Comparison of ENCODE assay signal across 22 mouse cellular contexts in genomic region chr3:28697797-28698196, GRCm38 (mm10). TPM values are rescaled to one million over a fixed set of nuclear protein-coding genes. Genes with fewer than 3 reads are reported as not detected.
DNase-seq lines count a peak whose midpoint lies in the region; ATAC-seq and TF ChIP-seq lines count a peak whose summit lies in the region.
"Had no signal": no experiment of that assay in that cellular context is flagged by ENCODE, and none has a peak within 500 bp of the region (broad histone marks: within the 10 kb centered on the region; RNA-seq: fewer than 3 reads in every experiment).

Slc2a2 (plus strand) TSS chr3:28697903.

- peak; percentile 63 to 68 for DNase-seq in kidney, adult 8-10 months
- DNase-seq in kidney, postnatal 25 days, result peak; percentile 31 to 53
- DNase-seq in liver, postnatal 0 days, result peak; percentile 36
- no peak for DNase-seq in layer of hippocampus, adult 8-10 months (ENCODE audit: low spot score in 2 of 2)
- no peak for DNase-seq in urinary bladder, postnatal 10 days (ENCODE audit: low spot score)
- DNase-seq in left cerebral cortex, adult 11 months (ENCODE audit: low spot score), result no peak
- DNase-seq: cerebellum, adult 9-11 months; embryo, embryonic 11 days; gastrocnemius, postnatal 25 days; heart, postnatal 10 days; layer of hippocampus, postnatal 36 days; left cerebral cortex, postnatal 4 days; lung, adult 2 months; lung, postnatal 4 days; thymus, postnatal 25 days had no signal

- H3K4me1 ChIP-seq in erythroblast, embryonic 14.5 days (ENCODE audit: control insufficient read depth), result no peaks in the 10 kb centered on the region
- H3K4me1 ChIP-seq in liver, postnatal 0 days (ENCODE audit: insufficient read depth), result peaks cover 3% of the 10 kb centered on the region; the same call in 1 of the 2 replicates
- H3K4me1 ChIP-seq: embryonic facial prominence, embryonic 15.5 days; heart, embryonic 10.5 days had no signal

- TF ChIP-seq CTCF in liver, postnatal 0 days (IDR thresholded peaks at IDR 0.05; ENCODE audit: low read depth), result no peak

- WGBS in liver, postnatal 0 days (ENCODE audit: insufficient replicate concordance), result 58% methylated on average over 2 of the region's 2 CpGs

- no peaks in the 10 kb centered on the region for H3K36me3 ChIP-seq in erythroblast, embryonic 14.5 days (ENCODE audit: control insufficient read depth)
- H3K36me3 ChIP-seq in liver, postnatal 0 days (replicated peaks; ENCODE audit: insufficient read depth, low read length), result no peaks in the 10 kb centered on the region
- H3K36me3 ChIP-seq: embryonic facial prominence, embryonic 15.5 days; heart, embryonic 10.5 days had no signal

- no peak for ATAC-seq in erythroblast, adult 5-6 weeks (replicated peaks; ENCODE audit: low FRiP score, poor library complexity, severe bottlenecking)
- ATAC-seq in liver, postnatal 0 days, result peak; percentile 83
- ATAC-seq: forebrain, embryonic 13.5 days had no signal

- no peaks in the 10 kb centered on the region for H3K9me3 ChIP-seq in erythroblast, embryonic 14.5 days (ENCODE audit: control insufficient read depth, low read length)
- H3K9me3 ChIP-seq in liver, postnatal 0 days (ENCODE audit: low read length), result no peaks in the 10 kb centered on the region
- H3K9me3 ChIP-seq: embryonic facial prominence, embryonic 15.5 days; forebrain, embryonic 13.5 days; heart, embryonic 10.5 days had no signal

- peak within 1 kb of the TSS; percentile 55 for H3K4me2 ChIP-seq in liver, postnatal 0 days (ENCODE audit: low read depth, low read length)
- H3K4me2 ChIP-seq: embryonic facial prominence, embryonic 15.5 days; forebrain, embryonic 13.5 days; hindbrain, embryonic 14.5 days; midbrain, embryonic 11.5 days had no signal

- peak within 1 kb of the TSS; percentile 92 for H3K27ac ChIP-seq in liver, postnatal 0 days (ENCODE audit: low read depth)
- H3K27ac ChIP-seq: embryonic facial prominence, embryonic 15.5 days; forebrain, embryonic 13.5 days; heart, embryonic 10.5 days; hindbrain, embryonic 14.5 days had no signal

- TF ChIP-seq EP300 in liver, postnatal 0 days (IDR thresholded peaks at IDR 0.05; ENCODE audit: low read depth), result peak; percentile 45; the same call in 1 of the 2 replicates

- peak within 1 kb of the TSS; percentile 27 for H3K4me3 ChIP-seq in erythroblast, embryonic 14.5 days (replicated peaks)
- H3K4me3 ChIP-seq in liver, postnatal 0 days (ENCODE audit: low read depth, low read length), result peak within 1 kb of the TSS; percentile 47
- H3K4me3 ChIP-seq: embryonic facial prominence, embryonic 15.5 days; forebrain, embryonic 13.5 days; heart, embryonic 10.5 days had no signal

- peak within 1 kb of the TSS; percentile 63 for H3K9ac ChIP-seq in liver, postnatal 0 days (replicated peaks)
- H3K9ac ChIP-seq: embryonic facial prominence, embryonic 15.5 days; forebrain, embryonic 13.5 days; hindbrain, embryonic 14.5 days had no signal

- H3K27me3 ChIP-seq in erythroblast, embryonic 14.5 days (ENCODE audit: control insufficient read depth), result no peaks in the 10 kb centered on the region
- no peaks in the 10 kb centered on the region for H3K27me3 ChIP-seq in liver, postnatal 0 days (ENCODE audit: insufficient read depth, low read length)
- H3K27me3 ChIP-seq: embryonic facial prominence, embryonic 15.5 days; forebrain, embryonic 13.5 days had no signal

RNA-seq across cellular contexts. Expression of gene Slc2a2, which starts in this region (rescaled TPM):
- polyA plus RNA-seq in erythroblast, embryonic 14.5 days (2012), result 0.01 TPM in 1 of 2 replicates, not detected in the other
- total RNA-seq in erythroblast, adult 5-6 weeks (2015; ENCODE audit: low replicate concordance), result not detected in 2 replicates
- not detected in 2 replicates for total RNA-seq in erythroblast, adult 5-6 weeks (2017; ENCODE audit: low replicate concordance)
- polyA plus RNA-seq in liver, postnatal 0 days (2015; fragmentation: Nextera tagmentation; extraction: Ambion mirVana), result 135 TPM in 2 replicates
- total RNA-seq in layer of hippocampus, adult 8-10 months (2022), result under 1 TPM in 1 of 4 experiments, not detected in 3; 0.07 TPM
- total RNA-seq: gastrocnemius, postnatal 25 days; layer of hippocampus, postnatal 36 days; left cerebral cortex, postnatal 4 days had no signal
- polyA plus RNA-seq: midbrain, embryonic 11.5 days had no signal

Comparison
In these comparisons a context has a peak if more than half of its experiments do, and no peak if none do; other contexts are left out.
1. RNA of gene Slc2a2 (polyA plus RNA-seq): 135 TPM in liver, postnatal 0 days; 0.01 TPM in erythroblast, embryonic 14.5 days; every median in the first group is over 100 times any median in the second.
2. DNase-seq: peak in kidney, adult 8-10 months (2 of 2), kidney, postnatal 25 days (2 of 2) and liver, postnatal 0 days (single experiment); none in layer of hippocampus, adult 8-10 months (0 of 2), urinary bladder, postnatal 10 days (single experiment) and left cerebral cortex, adult 11 months (single experiment).